Mouse (Mus musculus): Measurements from ENCODE around the gene Ndel1. TPM values are rescaled to one million over a fixed set of nuclear protein-coding genes. Genes with fewer than 3 reads are reported as not detected.

The Ndel1 gene
- polyA plus RNA-seq, 1 experiment from 2014 or later: 98.8 TPM

GRCm38 (mm10) chr11:68891823-68892222 lies 20.2 kb upstream of the Ndel1 start:
- Histone ChIP-seq H3K9me3 (no peaks in the 10 kb centered on the region), H3K4me2 (replicated peaks) (no peak overlapping the region), H3K27ac (no peak overlapping the region), H3K9ac (no peak overlapping the region), H3K4me1 (no peaks in the 10 kb centered on the region), H3K27me3 (no peaks in the 10 kb centered on the region), H3K4me3 (no peak overlapping the region), H3K36me3 (no peaks in the 10 kb centered on the region)
- whole genome bisulfite sequencing: 79% methylated on average over 5 of the region's 5 CpGs
- no peak for ATAC-seq (ENCODE audit: low FRiP score, low read depth)

GRCm38 (mm10) chr11:68890625-68891024 lies 19.0 kb upstream of the Ndel1 start:
- no peak overlapping the region for H3K4me3 ChIP-seq
- H3K36me3 ChIP-seq: no peaks in the 10 kb centered on the region
- no peak overlapping the region for H3K4me2 ChIP-seq (replicated peaks)
- H3K9me3 ChIP-seq: no peaks in the 10 kb centered on the region
- H3K9ac ChIP-seq: no peak overlapping the region
- no peaks in the 10 kb centered on the region for H3K4me1 ChIP-seq
- WGBS: 53% methylated on average over 2 of the region's 2 CpGs
- ATAC-seq (ENCODE audit: low FRiP score, low read depth): no peak
- no peaks in the 10 kb centered on the region for H3K27me3 ChIP-seq
- no peak overlapping the region for H3K27ac ChIP-seq

DNA sequence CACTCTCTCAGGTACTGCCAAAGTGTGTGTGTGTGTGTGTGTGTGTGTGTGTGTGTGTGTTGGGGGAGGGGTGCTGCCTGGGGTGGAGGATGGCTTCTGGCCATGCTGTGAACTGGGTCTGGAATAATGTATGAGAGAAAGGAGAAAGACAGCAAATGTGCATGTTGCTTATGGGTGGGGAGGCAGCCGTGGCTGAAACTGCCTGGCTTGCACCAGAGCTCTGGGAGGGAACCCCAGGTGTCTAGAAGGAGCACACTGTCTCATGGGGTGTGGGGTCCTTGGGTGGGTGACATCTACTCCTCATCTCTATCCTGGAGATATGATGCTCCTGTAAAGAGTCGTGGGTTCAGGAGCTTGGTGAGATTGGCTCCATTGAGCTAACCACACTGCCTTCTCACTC lies 17.0 kb upstream of the Ndel1 start:
- WGBS: 73% methylated on average over 2 of the region's 2 CpGs
- Histone ChIP-seq H3K27me3 (no peaks in the 10 kb centered on the region), H3K4me3 (no peak overlapping the region), H3K4me1 (no peaks in the 10 kb centered on the region), H3K36me3 (no peaks in the 10 kb centered on the region), H3K4me2 (replicated peaks) (no peak overlapping the region), H3K9ac (no peak overlapping the region), H3K27ac (no peak overlapping the region), H3K9me3 (no peaks in the 10 kb centered on the region)
- no peak for ATAC-seq (ENCODE audit: low FRiP score, low read depth)

- 31% methylated on average over 6 of the region's 6 CpGs for WGBS
- Histone ChIP-seq H3K4me3 (no peak within 1 kb of the TSS), H3K36me3 (no peaks in the 10 kb centered on the region), H3K9ac (no peak within 1 kb of the TSS), H3K9me3 (no peaks in the 10 kb centered on the region), H3K4me2 (replicated peaks) (no peak within 1 kb of the TSS), H3K27me3 (no peaks in the 10 kb centered on the region), H3K27ac (0 out of 2 replicates have a peak within 1 kb of the TSS, but pooled peaks have one; percentile 6), H3K4me1 (no peaks in the 10 kb centered on the region)
- no peak for ATAC-seq (ENCODE audit: low FRiP score, low read depth)
These were observed 16.6 kb upstream of the Ndel1 start, which contains the start of gene Rnf222 for GRCm38 (mm10) chr11:68888253-68888652. Gene Rnf222 (plus strand): TSS chr11:68888553.

DNA sequence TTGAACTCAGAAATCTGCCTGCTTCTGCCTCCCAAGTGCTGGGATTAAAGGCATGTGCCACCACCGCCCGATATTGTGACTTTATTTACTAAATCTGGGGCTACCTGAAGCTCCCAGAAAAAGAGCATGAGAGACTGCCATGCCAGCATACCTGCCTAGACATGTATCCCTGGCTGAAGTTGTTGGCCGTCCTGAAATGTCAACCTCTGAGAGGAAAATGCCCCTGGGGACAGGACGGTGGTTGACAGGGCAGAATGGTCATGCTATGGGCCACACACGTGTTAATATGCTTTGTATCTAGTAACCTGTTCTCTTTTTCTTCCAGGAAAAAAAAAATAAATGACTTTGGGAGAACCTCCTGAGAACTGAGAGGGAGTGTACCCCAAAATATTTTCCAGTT lies 14.4 kb upstream of the Ndel1 start:
- WGBS: 70% methylated on average over 5 of the region's 5 CpGs
- Histone ChIP-seq H3K4me1 (no peaks in the 10 kb centered on the region), H3K4me2 (replicated peaks) (no peak overlapping the region), H3K9me3 (no peaks in the 10 kb centered on the region), H3K27me3 (no peaks in the 10 kb centered on the region), H3K4me3 (no peak overlapping the region), H3K27ac (no peak overlapping the region), H3K9ac (no peak overlapping the region), H3K36me3 (no peaks in the 10 kb centered on the region)
- no peak for ATAC-seq (ENCODE audit: low FRiP score, low read depth)

DNA sequence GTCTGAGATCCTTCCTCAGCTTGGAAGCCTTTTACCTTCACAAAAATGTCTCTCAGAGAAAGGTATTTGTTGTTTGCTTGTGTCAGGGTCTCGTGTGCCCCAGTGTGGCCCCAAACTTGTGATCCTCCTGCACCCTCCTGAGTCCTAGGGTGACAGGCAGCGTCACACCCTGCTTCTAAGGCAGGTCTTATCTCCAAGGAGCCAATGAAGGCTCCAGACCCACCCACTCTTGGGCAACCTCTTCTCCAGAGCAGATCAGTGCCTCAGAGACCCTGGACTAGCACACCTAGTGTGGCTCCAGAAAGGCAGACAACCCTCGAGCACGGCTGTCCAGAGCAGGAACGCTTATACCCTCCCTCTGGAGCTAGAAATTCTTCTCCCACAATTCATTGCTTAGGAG lies 12.7 kb upstream of the Ndel1 start:
- no peak overlapping the region for H3K4me2 ChIP-seq (replicated peaks)
- H3K9me3 ChIP-seq: no peaks in the 10 kb centered on the region
- H3K9ac ChIP-seq: no peak overlapping the region
- H3K27ac ChIP-seq: no peak overlapping the region
- WGBS: 75% methylated on average over 5 of the region's 5 CpGs
- no peaks in the 10 kb centered on the region for H3K36me3 ChIP-seq
- no peak for ATAC-seq (ENCODE audit: low FRiP score, low read depth)
- no peak overlapping the region for H3K4me3 ChIP-seq
- H3K27me3 ChIP-seq: no peaks in the 10 kb centered on the region
- H3K4me1 ChIP-seq: no peaks in the 10 kb centered on the region

DNA sequence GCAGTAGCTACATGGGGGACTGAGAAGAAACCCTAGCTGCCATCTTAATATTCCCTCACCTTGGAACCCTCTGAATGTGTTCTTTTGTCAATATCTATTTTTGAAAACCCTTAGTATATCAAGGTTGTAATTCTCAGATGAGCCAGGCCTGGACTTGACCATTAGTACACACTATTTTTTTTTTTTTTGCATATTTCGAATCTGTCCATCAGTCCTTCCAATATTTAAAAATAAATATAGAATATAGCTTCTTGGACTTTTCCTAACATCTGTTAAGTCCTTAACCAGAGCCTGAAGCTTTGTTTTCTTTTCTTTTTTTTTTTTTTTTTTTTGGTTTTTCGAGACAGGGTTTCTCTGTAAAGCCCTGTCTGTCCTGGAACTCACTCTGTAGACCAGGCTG lies 12.2 kb upstream of the Ndel1 start:
- H3K36me3 ChIP-seq: no peaks in the 10 kb centered on the region
- ATAC-seq (ENCODE audit: low FRiP score, low read depth): no peak
- H3K27ac ChIP-seq: no peak overlapping the region
- H3K9ac ChIP-seq: no peak overlapping the region
- WGBS: 80% methylated on average over 2 of the region's 2 CpGs
- H3K9me3 ChIP-seq: no peaks in the 10 kb centered on the region
- H3K4me3 ChIP-seq: no peak overlapping the region
- H3K27me3 ChIP-seq: no peaks in the 10 kb centered on the region
- H3K4me2 ChIP-seq (replicated peaks): no peak overlapping the region
- no peaks in the 10 kb centered on the region for H3K4me1 ChIP-seq

- Histone ChIP-seq H3K27ac (no peak overlapping the region), H3K9me3 (no peaks in the 10 kb centered on the region), H3K4me1 (no peaks in the 10 kb centered on the region), H3K27me3 (no peaks in the 10 kb centered on the region), H3K9ac (no peak overlapping the region), H3K4me3 (no peak overlapping the region), H3K4me2 (replicated peaks) (no peak overlapping the region), H3K36me3 (no peaks in the 10 kb centered on the region)
- no peak for ATAC-seq (ENCODE audit: low FRiP score, low read depth)
- WGBS: 21% methylated on average over 14 of the region's 14 CpGs
These were observed 10.4 kb upstream of the Ndel1 start for GRCm38 (mm10) chr11:68882107-68882506.

GRCm38 (mm10) chr11:68878811-68879210 lies 7.2 kb upstream of the Ndel1 start:
- no peaks in the 10 kb centered on the region for H3K27me3 ChIP-seq

GRCm38 (mm10) chr11:68874841-68875240 lies 3.2 kb upstream of the Ndel1 start:
- no peaks in the 10 kb centered on the region for H3K9me3 ChIP-seq
- H3K27me3 ChIP-seq: no peaks in the 10 kb centered on the region
- H3K27ac ChIP-seq: no peak overlapping the region
- 0 out of 2 replicates have a peak, but pooled peaks cover 8% of the 10 kb centered on the region for H3K4me1 ChIP-seq
- H3K4me3 ChIP-seq: no peak overlapping the region
- H3K36me3 ChIP-seq: no peaks in the 10 kb centered on the region
- H3K9ac ChIP-seq: no peak overlapping the region
- WGBS: 0% methylated on average over 2 of the region's 2 CpGs
- ATAC-seq (ENCODE audit: low FRiP score, low read depth): no peak
- H3K4me2 ChIP-seq (replicated peaks): no peak overlapping the region

More at GRCm38 (mm10) chr11:68878811-68879210, 7.2 kb upstream of the Ndel1 start:
- Histone ChIP-seq H3K9ac (no peak overlapping the region), H3K36me3 (no peaks in the 10 kb centered on the region), H3K9me3 (no peaks in the 10 kb centered on the region), H3K4me2 (replicated peaks) (no peak overlapping the region), H3K4me3 (no peak overlapping the region), H3K27ac (no peak overlapping the region), H3K4me1 (no peaks in the 10 kb centered on the region)
- WGBS: 84% methylated on average over 5 of the region's 5 CpGs
- no peak for ATAC-seq (ENCODE audit: low FRiP score, low read depth)

DNA sequence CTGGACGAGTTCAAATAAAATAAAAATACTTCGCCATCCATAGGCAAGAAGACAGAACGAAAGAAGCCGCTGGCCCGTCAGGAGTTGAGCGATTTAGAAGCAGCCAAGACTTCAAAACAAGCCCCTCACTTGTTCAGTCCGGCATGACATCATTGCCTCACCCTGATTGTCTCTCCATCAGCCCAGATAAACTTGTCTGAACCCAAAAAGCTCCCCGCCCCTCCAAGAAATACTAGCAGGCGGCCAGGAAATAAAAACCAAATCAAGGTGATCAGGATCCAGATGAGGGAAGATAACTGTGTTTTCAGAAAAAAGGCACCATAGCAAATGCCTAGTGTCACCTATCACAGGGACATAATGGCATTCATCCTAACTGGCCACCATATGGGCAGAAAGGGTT lies 381 bp downstream of the Ndel1 start:
- Histone ChIP-seq H3K4me2 (replicated peaks) (no peak overlapping the region), H3K9ac (0 out of 2 replicates have a peak overlapping the region, but pooled peaks have one; percentile 19), H3K4me1 (0 out of 2 replicates have a peak, but pooled peaks cover 8% of the 10 kb centered on the region), H3K27me3 (no peaks in the 10 kb centered on the region), H3K4me3 (no peak overlapping the region), H3K36me3 (no peaks in the 10 kb centered on the region), H3K9me3 (no peaks in the 10 kb centered on the region), H3K27ac (no peak overlapping the region)
- no peak for ATAC-seq (ENCODE audit: low FRiP score, low read depth)
- 83% methylated on average over 9 of the region's 9 CpGs for WGBS

- no peaks in the 10 kb centered on the region for H3K36me3 ChIP-seq
- H3K4me2 ChIP-seq (replicated peaks): no peak overlapping the region
- H3K9ac ChIP-seq: no peak overlapping the region
- H3K27ac ChIP-seq: no peak overlapping the region
- no peaks in the 10 kb centered on the region for H3K9me3 ChIP-seq
- H3K4me1 ChIP-seq: no peaks in the 10 kb centered on the region
- no peak for ATAC-seq (ENCODE audit: low FRiP score, low read depth)
- H3K27me3 ChIP-seq: no peaks in the 10 kb centered on the region
- H3K4me3 ChIP-seq: no peak overlapping the region
- 65% methylated on average over 9 of the region's 9 CpGs for WGBS
These were observed 7.0 kb downstream of the Ndel1 start for GRCm38 (mm10) chr11:68864544-68865189.

GRCm38 (mm10) chr11:68863631-68864091 lies 8.0 kb downstream of the Ndel1 start:
- H3K4me3 ChIP-seq: no peak overlapping the region
- H3K27ac ChIP-seq: no peak overlapping the region
- no peaks in the 10 kb centered on the region for H3K4me1 ChIP-seq
- no peaks in the 10 kb centered on the region for H3K27me3 ChIP-seq
- 71% methylated on average over 4 of the region's 4 CpGs for WGBS
- H3K4me2 ChIP-seq (replicated peaks): no peak overlapping the region
- ATAC-seq (ENCODE audit: low FRiP score, low read depth): no peak
- H3K9ac ChIP-seq: no peak overlapping the region
- no peaks in the 10 kb centered on the region for H3K36me3 ChIP-seq
- no peaks in the 10 kb centered on the region for H3K9me3 ChIP-seq

Data from limb, embryonic 13.5 days (tissue).